Mouse (Mus musculus): ENCODE measurements at regions not wholly inside any gene's neighbourhood (a gene's known extent, or its start where the extent isn't known, plus 50 kb on each side); places are given as distances from the start of the nearest gene placed in this dataset.

- TF ChIP-seq CTCF (IDR thresholded peaks at IDR 0.05; ENCODE audit: insufficient read depth, low read depth, low read length), result no peak
- TF ChIP-seq POLR2A (IDR thresholded peaks at IDR 0.05; ENCODE audit: insufficient read depth, low read depth, low read length), result no peak
Measured at GRCm38 (mm10) chr12:109325986-109326385, 126.6 kb upstream of the Dlk1 start.

Measured in olfactory bulb, adult 2 months (tissue).